Mouse (Mus musculus) ZHBTc4 (cell line): Measurements from ENCODE around the gene Cyth3.
A peak's percentile ranks its signal among the peaks of the same experiment; 100 is the strongest.

Experiments
- DNase-seq: peaks from one replicate; pipeline ENCODE4 v3.0.0-alpha.2; 2011; ENCODE audit warnings: low read depth, low spot score

The Cyth3 gene

DNA sequence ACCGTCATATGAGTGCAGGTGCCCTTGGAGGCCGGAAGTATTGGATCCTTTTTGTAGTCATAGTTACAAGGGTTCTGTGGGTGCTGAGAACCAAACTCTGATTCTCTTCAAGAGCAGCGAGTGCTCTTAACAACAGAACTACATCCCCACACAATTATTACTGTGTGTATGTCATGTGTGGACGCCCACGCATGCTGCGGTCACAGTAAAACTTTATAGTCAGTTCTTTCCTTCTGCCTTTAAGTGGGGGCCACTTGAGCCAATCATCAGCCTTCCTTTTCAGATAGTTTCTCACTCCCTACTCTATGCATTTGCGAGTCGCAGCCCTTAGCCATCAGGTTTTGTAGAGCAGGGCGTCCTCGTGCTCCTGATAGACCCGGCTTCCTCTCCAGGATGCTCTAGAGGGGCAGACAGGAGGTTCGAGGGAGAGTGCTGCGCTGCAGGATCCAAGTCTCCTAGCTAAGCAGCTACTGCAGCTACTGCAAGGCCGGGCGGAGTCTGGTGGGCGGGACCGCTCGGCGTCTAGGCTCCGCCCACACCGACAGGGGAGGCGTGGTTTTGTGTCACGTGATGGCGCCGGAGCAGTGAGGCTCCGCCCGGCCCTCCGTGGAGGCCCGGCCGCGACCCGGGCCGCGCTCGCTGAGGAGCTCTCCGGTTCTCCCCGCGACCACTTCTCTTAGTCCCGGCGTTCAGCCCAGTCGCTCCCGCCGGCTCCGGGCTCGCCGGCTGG lies at the start of gene Cyth3:
Gene Cyth3, plus strand, starts transcription at position 555 of the 730 bp plus-strand sequence.
- DNase-seq = peak; percentile 93

DNA sequence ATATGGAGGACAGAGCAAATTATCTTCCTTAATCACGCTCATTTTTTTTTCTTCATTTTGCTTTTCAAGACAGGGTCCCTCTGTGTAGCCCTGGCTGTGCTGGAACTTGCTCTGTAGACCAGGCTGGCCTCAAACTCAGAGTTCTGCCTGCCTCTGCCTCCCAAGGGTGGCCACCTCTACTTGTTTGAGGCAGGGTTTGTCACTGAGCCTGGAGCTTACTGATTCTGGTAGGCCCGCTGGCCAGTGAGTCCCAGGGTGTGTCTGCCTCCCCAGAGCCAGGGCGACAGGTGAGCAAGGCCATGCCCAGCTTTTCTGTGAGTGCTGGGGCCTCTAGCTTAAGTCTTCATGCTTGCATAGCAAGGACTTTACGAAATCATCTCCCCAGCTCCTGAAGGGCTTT lies 49.2 kb upstream of the Cyth3 start:
- DNase-seq = no peak

DNA sequence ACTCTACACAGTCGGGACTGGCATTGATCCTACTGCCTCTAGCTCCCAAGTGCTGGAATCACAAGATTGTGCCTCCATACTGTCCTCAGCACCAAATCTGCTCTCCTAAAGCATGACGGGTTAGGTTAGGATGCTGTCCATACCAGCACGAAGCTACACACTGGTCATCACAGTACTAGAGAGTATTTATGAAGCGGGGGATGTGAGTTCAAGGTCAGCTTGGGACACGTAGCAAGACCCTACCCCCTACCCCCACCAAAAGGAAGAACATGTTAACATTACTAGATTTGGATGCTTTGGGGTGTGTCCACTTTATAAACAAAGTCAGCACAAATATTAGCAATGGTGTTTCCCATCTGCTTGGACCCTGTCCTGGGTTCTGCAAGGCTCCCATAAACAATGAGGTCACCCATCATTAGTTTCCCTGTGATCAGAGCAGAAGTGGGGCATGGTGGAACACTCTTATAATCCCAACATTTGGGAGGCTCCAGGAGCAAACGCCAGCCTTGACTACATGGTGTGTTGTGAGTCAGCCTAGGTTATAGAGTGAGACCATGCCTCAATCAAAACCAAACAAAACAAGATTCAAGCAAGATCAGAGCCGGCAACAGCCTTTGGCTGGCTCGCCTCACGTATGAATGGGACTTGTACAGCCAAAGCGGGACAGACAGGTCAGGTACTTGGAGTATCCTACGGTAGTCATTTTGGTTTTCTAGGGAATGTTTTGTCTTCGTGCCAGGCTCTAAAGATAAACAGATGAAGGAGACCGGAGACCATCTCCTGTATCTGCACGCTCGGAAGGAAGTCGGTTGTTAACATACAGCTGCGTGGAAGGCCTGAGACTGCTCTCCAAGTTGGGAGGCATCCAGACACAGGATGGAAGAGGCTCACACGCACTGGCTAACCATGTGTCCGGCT lies 47.7 kb upstream of the Cyth3 start:
- no peak for DNase-seq

DNA sequence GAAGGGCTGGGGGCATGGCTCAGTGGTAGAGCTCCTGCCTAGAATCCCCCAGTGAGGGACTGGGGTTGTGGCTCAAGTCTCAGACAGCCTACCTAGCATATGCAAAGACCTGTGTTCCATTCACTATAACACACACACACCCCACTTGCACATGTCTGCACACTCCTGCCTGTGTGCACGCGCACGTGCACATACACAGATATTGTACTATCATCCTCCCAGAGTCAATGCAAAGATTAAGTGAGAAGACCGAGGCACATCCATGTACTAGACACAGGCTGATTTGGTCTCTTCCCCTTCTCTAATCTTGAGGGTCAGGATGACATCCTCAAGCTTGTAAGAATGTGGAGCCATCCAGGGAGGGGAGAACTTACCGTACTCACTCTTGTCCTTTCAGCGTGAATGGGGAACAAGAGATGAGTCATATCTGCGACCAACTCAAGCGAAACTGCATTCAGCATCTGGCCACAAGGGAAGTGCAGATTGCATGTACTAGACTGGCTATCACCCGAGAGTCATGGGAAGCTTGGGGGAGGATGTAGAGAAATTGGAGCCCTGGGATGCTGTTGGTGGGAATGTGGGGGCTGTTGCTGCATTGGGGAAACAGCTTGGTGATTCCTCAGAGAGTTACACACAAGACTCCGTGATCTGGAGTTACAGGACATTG lies 42.6 kb upstream of the Cyth3 start:
- DNase-seq = no peak

DNA sequence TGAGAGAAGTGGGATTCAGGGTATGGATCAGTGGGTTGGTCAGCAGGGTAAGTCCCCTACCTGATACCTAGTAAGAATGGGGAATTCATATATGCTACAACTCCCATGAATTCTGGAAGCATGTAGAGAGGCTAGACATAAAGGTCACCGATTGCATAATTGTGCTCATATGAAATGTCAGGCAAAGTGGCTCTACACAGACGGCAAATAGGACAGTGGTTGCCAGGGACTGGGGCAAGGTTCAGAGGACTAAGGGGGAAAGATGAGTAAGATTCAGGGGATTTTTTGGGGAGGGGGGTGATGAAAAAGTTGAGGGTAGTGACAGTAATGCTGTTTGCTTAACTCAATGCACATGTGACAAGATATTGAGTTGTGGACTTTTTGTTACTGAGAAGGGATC lies 41.3 kb upstream of the Cyth3 start:
- DNase-seq = no peak

DNA sequence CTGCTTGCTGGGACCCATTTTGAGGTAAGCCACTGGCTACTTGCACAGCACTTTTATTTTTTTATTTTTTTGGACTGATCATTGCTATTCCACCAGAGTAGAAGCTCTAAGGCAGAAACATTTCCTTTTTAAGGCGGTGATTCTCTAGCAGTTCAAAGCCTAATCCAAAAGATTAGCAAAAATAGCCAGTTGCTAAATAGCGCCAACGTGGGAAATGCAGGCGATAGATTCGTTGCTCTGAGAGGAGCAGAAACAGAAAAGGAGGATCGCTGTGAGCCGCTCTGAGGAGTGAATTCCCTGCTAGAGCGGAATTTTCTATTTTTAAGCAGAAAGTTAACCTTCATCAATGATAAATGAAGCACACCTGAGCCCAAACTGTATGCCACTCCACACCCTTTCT lies 40.4 kb upstream of the Cyth3 start:
- DNase-seq = no peak

DNA sequence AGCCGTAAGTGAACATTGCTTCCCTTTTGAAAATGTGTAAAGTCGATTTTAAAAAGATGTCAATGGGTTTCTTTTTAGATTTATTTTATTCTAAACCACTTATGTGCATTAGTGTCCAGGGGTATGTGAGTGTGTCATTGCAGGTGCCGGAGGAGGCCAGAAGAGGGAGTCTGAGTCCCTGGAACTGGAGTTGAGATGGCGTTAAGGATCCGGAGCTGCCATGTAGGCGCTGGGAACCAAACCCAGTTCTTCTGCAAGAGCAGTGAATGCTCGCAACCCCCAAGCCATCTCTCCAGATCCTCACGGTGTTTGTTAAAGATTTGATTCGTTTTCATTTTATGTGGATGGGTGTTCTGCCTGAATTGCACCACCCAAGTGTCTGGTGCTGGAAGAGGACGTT lies 39.2 kb upstream of the Cyth3 start:
- peak; percentile 35 for DNase-seq

DNA sequence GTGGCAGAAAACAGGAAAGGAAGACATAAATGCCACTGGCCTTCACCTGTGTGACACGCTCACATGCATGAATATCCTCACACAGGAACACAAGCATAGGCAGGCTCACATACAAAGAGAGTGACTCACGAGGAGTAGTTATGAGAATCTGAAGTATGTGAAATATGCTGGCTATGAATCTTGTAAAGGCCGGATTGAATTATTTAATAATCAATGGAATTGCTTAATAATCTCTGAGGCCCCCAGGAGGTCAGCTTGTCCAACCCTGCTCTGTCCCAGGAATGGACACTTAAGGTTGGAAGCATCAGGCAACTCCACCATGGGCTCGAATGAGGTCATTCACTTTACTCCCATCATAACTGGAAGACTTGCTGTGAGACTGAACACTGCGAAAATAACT lies 37.3 kb upstream of the Cyth3 start:
- no peak for DNase-seq

DNA sequence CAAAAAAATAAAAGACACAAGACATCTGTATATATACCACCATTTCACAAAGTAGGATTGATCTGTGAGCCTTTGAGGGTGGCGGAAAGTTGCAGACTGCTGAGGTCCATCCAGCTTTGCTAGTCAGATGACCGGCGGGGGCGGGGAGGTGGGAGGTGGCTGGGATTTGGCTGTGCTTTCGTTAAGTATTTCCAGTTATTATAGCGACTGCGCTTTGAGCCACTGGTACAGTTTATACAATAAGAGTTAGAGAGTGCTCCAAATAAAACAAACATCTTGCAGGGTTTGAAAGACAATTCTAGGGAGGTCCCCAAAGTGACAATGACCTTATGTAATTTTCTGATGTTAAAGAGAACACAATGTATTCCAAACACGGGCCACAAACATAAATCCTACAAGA lies 35.9 kb upstream of the Cyth3 start:
- no peak for DNase-seq

DNA sequence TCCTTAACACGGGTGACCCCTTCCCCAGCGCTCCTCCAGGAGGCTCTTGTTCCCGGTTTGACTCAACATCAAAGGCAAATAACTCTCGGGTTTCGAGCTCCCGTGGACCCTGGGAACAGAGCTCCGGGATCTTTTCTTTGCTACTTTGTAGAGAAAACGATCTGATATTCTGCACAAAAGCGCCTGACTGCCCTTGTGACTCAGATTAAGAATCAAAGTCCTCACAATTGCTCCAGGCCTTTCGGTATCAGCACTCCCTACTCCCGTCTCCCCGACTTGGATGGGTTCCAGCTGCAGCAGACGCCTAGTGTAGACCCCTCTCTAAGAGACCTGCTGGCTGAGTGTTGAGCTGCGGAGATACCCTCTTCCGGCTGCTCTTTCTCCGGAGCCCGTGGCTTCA lies 33.1 kb upstream of the Cyth3 start:
- DNase-seq = no peak

DNA sequence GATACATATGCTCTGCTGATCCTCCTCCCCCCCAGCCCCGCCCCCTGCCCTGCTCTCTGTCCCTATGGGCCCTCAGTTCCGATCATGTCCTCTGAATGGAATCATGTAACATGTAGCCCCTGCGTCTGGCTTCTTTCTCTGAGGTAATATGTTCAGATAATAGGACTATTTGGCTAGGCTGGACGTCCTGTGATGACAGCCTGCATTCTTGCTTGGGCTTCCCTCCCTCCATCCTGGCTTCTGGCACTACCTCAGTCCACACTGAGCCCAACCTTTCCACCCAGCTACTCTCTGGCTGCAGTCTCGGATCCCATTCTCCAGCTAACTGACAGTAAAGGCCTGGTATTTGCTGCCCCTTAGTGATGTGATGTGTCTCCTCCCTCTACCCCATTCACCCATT lies 29.3 kb upstream of the Cyth3 start:
- no peak for DNase-seq

DNA sequence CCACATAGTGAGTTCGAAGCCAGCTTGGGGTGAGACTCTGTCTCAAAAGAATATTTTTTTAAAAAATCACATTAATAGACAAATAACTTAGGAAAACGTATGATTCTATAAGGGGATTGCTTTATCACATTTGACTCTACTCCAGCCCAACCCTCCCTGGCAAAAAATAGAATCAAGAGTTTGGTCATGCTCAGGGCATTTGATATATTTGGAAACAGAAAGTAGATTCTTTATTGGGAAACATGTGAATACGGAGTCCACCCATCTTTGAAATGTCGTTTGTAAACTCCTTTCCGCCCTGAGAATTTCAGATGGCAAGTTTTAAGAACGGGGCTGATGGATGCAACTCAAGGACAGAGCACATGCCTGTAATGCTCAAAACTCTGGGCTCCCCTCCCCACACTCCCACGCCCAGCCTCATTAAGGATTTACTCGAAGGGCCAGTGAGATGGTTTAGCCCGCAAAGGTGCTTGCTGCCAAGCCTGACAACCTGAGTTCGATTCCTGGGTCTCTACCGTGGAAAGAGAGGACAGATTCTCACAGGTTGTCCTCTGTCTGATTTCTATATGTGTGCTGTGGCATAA lies 28.6 kb upstream of the Cyth3 start:
- no peak for DNase-seq

DNA sequence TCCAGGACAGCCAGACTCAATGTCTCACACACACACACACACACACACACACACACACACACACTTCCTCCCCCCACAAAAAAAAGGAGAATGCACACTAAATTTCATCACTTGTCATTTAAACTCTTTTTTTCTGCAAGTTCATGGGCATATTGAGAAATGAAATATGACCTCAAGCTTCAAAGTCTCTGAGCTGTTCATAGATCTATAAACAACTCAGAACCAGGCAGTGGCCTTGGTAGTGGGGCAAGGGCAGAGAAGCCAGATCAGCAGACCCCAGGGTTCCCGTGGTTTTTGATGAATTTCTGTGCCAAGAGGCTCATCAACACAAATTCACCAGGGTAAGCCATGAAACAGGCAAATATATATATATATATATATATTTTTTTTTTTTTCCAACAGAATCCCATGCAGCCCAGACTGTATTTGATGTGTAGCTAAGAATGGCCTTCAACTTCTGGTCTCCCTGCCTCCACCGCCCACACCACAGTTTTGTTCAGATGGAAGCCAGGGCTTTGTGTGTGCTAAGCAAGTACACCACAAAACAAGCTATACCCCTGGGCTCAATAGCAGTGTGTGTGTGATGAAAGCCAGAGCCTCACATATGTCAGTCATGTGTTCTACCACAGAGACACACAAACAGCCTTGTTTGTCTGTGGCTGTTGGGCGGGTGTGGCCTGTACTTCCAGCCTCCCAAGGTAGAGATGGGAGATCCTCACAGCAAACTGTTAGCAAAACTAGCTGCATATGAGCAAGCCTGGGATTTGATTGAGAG lies 27.8 kb upstream of the Cyth3 start:
- DNase-seq = no peak

DNA sequence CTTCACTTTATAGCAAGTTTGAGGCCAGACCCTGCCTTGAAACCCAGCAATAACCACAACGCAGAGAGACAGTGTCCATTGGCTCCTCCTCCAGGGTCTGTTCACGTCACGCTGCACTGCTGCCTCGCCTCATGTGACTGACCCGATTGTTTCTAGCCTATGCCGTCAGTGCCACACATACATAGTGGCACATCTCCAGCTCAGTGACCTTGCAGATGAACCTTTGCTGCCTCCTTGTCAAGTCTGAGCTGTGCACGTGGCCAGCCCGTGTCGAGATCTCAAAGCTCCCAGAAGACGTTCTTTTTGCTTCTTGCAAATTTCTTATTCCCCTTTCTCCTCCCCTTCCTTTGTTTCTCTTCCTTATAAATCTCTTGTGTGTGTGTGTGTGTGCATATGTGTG lies 20.2 kb upstream of the Cyth3 start:
- no peak for DNase-seq

DNA sequence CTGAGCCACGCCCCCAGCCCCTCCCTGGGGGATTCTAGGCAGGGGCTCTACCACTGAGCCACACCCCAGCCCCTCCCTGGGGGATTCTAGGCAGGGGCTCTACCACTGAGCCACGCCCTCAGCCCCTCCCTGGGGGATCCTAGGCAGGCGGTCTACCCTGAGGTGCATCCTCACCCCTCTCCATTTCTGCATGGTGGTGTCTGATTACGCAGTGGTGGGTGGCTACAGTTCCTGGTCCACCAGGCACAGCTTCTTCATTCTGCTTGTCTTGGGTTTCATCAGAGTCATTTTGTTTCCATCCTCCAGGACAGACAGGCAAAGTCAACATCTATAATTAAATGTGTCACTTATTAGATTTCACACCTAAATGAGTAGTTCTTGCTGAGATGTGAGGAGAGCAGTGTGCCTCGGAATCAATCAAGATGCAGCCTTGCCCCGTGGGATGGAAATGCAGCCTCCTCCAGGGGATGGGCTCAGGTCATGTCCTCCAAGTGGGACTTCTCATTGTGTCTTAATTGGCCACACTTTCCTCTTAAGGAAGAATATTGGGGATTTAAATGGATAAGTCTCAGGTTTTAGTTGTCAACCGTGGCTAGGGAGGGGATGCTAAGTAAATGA lies 18.0 kb upstream of the Cyth3 start:
- DNase-seq = no peak

DNA sequence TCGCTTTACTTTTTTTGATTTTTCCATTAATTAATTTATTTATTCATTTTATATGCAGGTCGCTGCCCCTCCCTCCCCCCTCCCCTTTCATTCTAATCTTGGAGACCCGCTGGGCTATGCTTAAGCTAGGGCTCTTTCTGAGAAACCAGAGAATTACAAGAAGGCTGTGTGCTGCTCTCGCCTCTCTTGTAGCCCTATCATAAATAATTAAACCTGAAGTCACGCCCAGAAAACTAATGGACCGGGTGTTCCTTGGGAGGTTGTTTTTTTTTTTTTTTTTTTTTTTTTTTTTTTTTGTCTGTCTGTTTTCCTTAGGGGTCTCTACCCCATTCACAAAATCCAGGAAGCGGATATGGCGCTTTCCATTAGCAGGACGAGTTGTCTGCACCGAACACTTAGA lies 15.5 kb upstream of the Cyth3 start:
- DNase-seq = no peak

DNA sequence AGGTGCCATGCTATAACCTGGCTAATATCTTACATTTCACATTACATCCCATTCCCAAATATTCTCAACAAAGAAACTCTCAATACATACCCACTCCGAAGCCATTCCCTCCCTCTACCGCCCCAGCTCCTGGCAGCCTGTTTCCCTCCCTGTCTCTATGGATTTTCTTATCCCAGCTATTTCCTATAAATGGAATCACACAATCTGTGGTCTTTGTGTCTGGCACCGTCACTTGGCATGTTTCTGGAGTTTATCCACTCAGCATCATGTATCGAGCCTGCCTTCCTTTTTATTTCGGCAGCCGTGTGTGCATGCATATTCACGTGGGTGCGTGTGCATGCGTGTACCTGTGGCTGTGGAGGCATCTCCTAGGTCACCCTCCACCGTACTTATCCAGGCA lies 14.1 kb upstream of the Cyth3 start:
- no peak for DNase-seq

DNA sequence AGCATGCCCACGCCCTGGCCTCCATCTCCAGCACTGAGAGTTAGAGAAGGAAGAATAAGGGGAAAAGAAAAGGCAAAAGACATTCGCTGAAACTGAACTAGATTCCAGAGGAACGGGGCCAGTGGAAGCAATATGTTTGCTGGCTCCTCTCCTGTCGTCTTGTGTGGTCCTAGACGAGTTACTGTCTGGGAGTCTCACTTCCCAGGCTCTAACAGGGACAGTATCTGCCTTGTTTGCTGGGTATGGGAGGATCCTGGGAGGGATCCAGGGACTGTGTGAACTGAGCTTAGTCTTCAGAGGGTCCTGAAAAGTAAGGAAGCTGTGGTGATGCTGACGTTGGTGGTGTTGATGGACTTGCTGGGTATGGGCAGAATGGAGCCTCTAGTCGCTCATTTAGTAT lies 10.3 kb upstream of the Cyth3 start:
- no peak for DNase-seq

DNA sequence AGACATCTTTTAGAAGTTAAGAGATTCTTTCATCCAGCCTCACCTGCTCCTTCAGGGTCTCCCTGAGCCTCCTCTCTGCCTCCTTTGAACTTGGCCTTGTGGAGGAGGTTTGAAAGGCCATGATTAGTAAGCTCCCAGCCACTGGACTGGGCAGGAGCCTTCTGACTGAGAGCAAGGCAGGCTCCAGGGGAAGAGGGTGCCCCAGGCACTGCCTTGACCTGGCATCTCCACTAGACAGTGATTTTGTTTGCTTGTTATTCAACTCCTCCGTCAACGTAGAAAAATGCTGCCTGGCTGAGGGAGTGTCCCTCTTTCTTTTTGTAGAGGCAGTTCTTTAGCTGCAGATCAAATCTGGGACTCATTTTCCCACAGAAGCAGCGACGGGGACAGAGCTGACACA lies 9.0 kb upstream of the Cyth3 start:
- no peak for DNase-seq

DNA sequence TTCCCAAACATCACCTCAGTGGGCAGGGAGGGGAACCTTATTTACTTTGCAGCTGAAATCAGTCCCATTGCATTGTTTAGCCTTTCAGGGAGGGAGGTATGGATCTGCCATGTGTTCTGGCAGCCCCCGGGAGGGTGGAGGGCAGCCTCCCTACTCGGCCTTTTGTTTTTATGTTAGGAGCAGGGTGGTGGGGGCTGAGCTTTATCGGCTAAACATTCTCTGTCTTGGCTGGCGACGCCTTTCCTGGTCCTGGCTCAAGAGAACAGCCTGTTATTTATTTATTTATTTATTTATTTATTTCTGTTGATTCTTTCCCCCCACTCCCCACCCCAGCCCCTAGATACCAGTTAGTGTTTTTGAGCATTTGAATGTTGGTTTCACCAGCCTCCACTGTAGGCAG lies 7.7 kb upstream of the Cyth3 start:
- DNase-seq = no peak

DNA sequence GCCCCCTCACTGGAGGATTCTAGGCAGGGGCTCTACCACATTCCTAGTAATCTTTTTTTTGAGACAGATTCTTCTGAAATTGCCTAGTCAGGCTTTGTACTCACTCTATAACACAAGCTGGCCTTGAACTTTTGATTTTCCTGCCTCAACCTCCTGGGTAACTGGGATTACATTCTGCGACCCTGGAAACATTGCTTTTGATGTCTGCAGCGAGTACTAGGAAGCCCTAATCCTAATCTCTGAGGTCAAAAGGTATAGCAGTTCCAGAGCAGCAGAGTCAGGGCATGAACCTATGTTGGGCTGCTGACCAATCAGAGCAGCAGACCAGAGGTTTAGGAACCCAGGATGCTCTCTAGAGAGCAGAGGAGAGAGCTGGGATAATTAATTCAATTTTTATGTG lies 6.9 kb upstream of the Cyth3 start:
- no peak for DNase-seq
